Mouse (Mus musculus): Measurements from ENCODE around the gene Cenpi.

The Cenpi gene

GRCm38 (mm10) chrX:134365421-134365820 lies 57.5 kb downstream of the Cenpi start:
- no peak for DNase-seq (ENCODE audit: low read depth)

- DNase-seq (ENCODE audit: low read depth): no peak
Observed at GRCm38 (mm10) chrX:134366547-134366946, 58.7 kb downstream of the Cenpi start.

GRCm38 (mm10) chrX:134371279-134371678 lies 63.4 kb downstream of the Cenpi start:
- peak; percentile 57 for DNase-seq (ENCODE audit: low read depth)

GRCm38 (mm10) chrX:134374190-134374589 lies 66.3 kb downstream of the Cenpi start:
- DNase-seq (ENCODE audit: low read depth): peak; percentile 58

- no peak for DNase-seq (ENCODE audit: low read depth)
Observed at GRCm38 (mm10) chrX:134384896-134385295, 77.0 kb downstream of the Cenpi start.

GRCm38 (mm10) chrX:134398972-134399371 lies 91.1 kb downstream of the Cenpi start:
- DNase-seq (ENCODE audit: low read depth): no peak

GRCm38 (mm10) chrX:134403863-134404583 lies 96.1 kb downstream of the Cenpi start, which contains the start of gene Drp2:
Gene Drp2, plus strand, starts transcription at chrX:134404551.
- DNase-seq (ENCODE audit: low read depth): no peak

- DNase-seq (ENCODE audit: low read depth): no peak
Observed at GRCm38 (mm10) chrX:134404584-134404955, 96.7 kb downstream of the Cenpi start.

GRCm38 (mm10) chrX:134409354-134409900 lies 101.5 kb downstream of the Cenpi start:
- no peak for DNase-seq (ENCODE audit: low read depth)

- no peak for DNase-seq (ENCODE audit: low read depth)
Observed at GRCm38 (mm10) chrX:134412096-134412495, 104.2 kb downstream of the Cenpi start.

Data from induced T-regulatory cell, adult 2 months (primary cell).